In the genomic region with DNA sequence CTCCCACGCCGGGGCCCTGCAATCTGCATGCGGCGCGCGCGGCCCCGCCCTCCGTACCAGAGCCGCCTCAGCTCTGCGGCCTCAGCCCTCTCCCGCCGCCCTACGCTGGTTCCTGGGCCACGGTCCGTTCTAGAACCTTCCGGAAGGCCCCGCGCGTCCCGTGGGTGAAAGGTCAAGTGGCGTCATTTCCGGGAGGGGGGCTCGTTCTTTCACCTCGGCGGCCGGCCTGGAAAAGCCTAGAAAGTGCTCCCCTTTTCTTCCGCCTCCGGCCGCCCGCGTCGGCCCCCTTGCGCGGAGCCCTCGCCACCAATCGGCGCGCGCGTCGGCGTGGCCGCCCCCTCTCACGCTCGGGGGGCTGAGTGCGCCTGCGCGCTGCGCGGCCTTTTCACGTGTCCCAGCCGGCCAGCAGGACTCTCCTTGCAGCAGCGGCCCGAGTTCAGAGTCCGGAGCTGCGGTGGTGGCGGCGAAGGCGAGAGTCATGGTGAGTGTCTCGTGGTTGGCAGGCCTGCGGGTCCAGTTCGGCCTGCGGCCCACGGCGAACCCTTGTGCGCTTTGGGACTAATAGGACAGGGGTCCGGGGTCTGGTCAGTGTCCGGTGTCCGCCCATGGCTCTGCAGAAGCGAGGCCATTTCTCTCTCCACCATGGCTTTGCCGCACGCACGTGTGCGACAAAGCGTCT, we compare ENCODE assay signal across 8 mouse cellular contexts. TPM values are rescaled to one million over a fixed set of nuclear protein-coding genes. Genes with fewer than 3 reads are reported as not detected.
A peak's percentile ranks its signal among the peaks of the same experiment; 100 is the strongest.
DNase-seq lines count a peak whose midpoint lies in the region; ATAC-seq and TF ChIP-seq lines count a peak whose summit lies in the region.

A gene (plus strand): TSS at position 201 of the 679 bp plus-strand sequence.
A gene (minus strand): TSS at position 312 of the 679 bp plus-strand sequence.

- TF ChIP-seq EP300 in heart, adult 2 months (IDR thresholded peaks at IDR 0.05; ENCODE audit: insufficient read depth, low read depth, low read length), result peak; percentile 93

- no peaks in the 10 kb centered on the region for H3K9me3 ChIP-seq in embryonic facial prominence, embryonic 13.5 days
- no peaks in the 10 kb centered on the region for H3K9me3 ChIP-seq in limb, embryonic 13.5 days
- H3K9me3 ChIP-seq in midbrain, embryonic 16.5 days (replicated peaks; ENCODE audit: control insufficient read depth, low read length, poor library complexity, severe bottlenecking), result no peaks in the 10 kb centered on the region

- intact Hi-C loops in heart, adult 2 months (cut with DNase I), result loop anchor here (1.0 to 5.0 kb wide), 5 partner anchors 35 to 149 kb away; a partner anchor contains a TSS

- TF ChIP-seq POLR2A in heart, adult 2 months (IDR thresholded peaks at IDR 0.05; ENCODE audit: insufficient read depth, low read depth, low read length), result peak; percentile 93

- H3K9ac ChIP-seq in embryonic facial prominence, embryonic 13.5 days, result peak within 1 kb of the TSS; percentile 94
- H3K9ac ChIP-seq in heart, adult 2 months (ENCODE audit: low read depth, low read length), result peak within 1 kb of the TSS; percentile 99
- peak within 1 kb of the TSS; percentile 94 for H3K9ac ChIP-seq in limb, embryonic 13.5 days
- peak within 1 kb of the TSS; percentile 96 for H3K9ac ChIP-seq in midbrain, embryonic 16.5 days (ENCODE audit: low read depth, low read length)

- H3K27ac ChIP-seq in embryonic facial prominence, embryonic 13.5 days, result peak within 1 kb of the TSS; percentile 93
- peak within 1 kb of the TSS; percentile 100 for H3K27ac ChIP-seq in heart, adult 2 months
- H3K27ac ChIP-seq in limb, embryonic 13.5 days, result peak within 1 kb of the TSS; percentile 92
- peak within 1 kb of the TSS; percentile 95 for H3K27ac ChIP-seq in midbrain, embryonic 16.5 days (ENCODE audit: low read length)

- peaks cover 35% of the 10 kb centered on the region for H3K4me1 ChIP-seq in embryonic facial prominence, embryonic 13.5 days
- peaks cover 2% of the 10 kb centered on the region; the same call in 1 of the 2 replicates for H3K4me1 ChIP-seq in heart, adult 2 months (ENCODE audit: control insufficient read depth, insufficient read depth, low read length)
- H3K4me1 ChIP-seq in limb, embryonic 13.5 days, result peaks cover 40% of the 10 kb centered on the region
- H3K4me1 ChIP-seq in midbrain, embryonic 16.5 days (ENCODE audit: control insufficient read depth, insufficient read depth, low read length), result peaks cover 35% of the 10 kb centered on the region

- WGBS in embryonic facial prominence, embryonic 13.5 days, result under 1% methylated on average over 76 of the region's 76 CpGs
- under 1% methylated on average over 63 of the region's 76 CpGs for WGBS in heart, adult 2 months
- WGBS in limb, embryonic 13.5 days, result under 1% methylated on average over 72 of the region's 76 CpGs
- WGBS in midbrain, embryonic 16.5 days, result under 1% methylated on average over 64 of the region's 76 CpGs

- H3K36me3 ChIP-seq in embryonic facial prominence, embryonic 13.5 days, result peaks cover 53% of the 10 kb centered on the region
- peaks cover 36% of the 10 kb centered on the region for H3K36me3 ChIP-seq in heart, adult 2 months (ENCODE audit: control insufficient read depth, insufficient read depth, low read length)
- H3K36me3 ChIP-seq in limb, embryonic 13.5 days, result peaks cover 52% of the 10 kb centered on the region
- H3K36me3 ChIP-seq in midbrain, embryonic 16.5 days (ENCODE audit: control insufficient read depth, insufficient read depth, low read length), result peaks cover 13% of the 10 kb centered on the region

- H3K4me3 ChIP-seq in embryonic facial prominence, embryonic 13.5 days, result peak within 1 kb of the TSS; percentile 97
- H3K4me3 ChIP-seq in heart, adult 2 months, result peak within 1 kb of the TSS; percentile 77
- H3K4me3 ChIP-seq in limb, embryonic 13.5 days, result peak within 1 kb of the TSS; percentile 91
- H3K4me3 ChIP-seq in midbrain, embryonic 16.5 days (ENCODE audit: low read depth, low read length), result peak within 1 kb of the TSS; percentile 95

- H3K27me3 ChIP-seq in embryonic facial prominence, embryonic 13.5 days, result no peaks in the 10 kb centered on the region
- no peaks in the 10 kb centered on the region for H3K27me3 ChIP-seq in heart, adult 2 months (ENCODE audit: control insufficient read depth, insufficient read depth, low read length)
- no peaks in the 10 kb centered on the region for H3K27me3 ChIP-seq in limb, embryonic 13.5 days
- H3K27me3 ChIP-seq in midbrain, embryonic 16.5 days (ENCODE audit: control insufficient read depth, insufficient read depth, low read depth, low read length), result no peaks in the 10 kb centered on the region

- H3K4me2 ChIP-seq in embryonic facial prominence, embryonic 13.5 days, result peak within 1 kb of the TSS; percentile 92
- H3K4me2 ChIP-seq in limb, embryonic 13.5 days (replicated peaks), result peak within 1 kb of the TSS; percentile 94
- H3K4me2 ChIP-seq in midbrain, embryonic 16.5 days (ENCODE audit: low read length), result peak within 1 kb of the TSS; percentile 90

- ATAC-seq in embryonic facial prominence, embryonic 13.5 days (ENCODE audit: insufficient number of reproducible peaks, insufficient read depth, low FRiP score, low TSS enrichment, low read depth), result peak; percentile 92
- peak; percentile 95 for ATAC-seq in limb, embryonic 13.5 days (ENCODE audit: low FRiP score, low read depth)
- peak; percentile 96 for ATAC-seq in midbrain, embryonic 16.5 days

- no peak for TF ChIP-seq CTCF in heart, adult 2 months (IDR thresholded peaks at IDR 0.05)

- H3K79me2 ChIP-seq in heart, adult 2 months (replicated peaks; ENCODE audit: control insufficient read depth, insufficient read depth, low read length), result peaks cover 2% of the 10 kb centered on the region

- DNase-seq in 3134 (ENCODE audit: extremely low read depth, insufficient read length, low spot score), result peak; percentile 99
- DNase-seq in adrenal gland, postnatal 36 days, result peak; percentile 99
- DNase-seq in heart, adult 2 months, result peak; percentile 99 to 100
- DNase-seq in kidney, adult 8-10 months, result peak; percentile 99
- peak; percentile 90 to 97 for DNase-seq in spleen, postnatal 10 days (ENCODE audit: low spot score in 2 of 2)

RNA-seq across cellular contexts. Expression of the first gene that starts in this region (rescaled TPM):
- total RNA-seq in adrenal gland, postnatal 36 days (2021), result 100 to 1,000 TPM; 769 to 795 TPM
- polyA plus RNA-seq in embryonic facial prominence, embryonic 13.5 days (2015; fragmentation: Nextera tagmentation; extraction: Ambion mirVana), result 407 and 434 TPM in 2 replicates
- total RNA-seq in heart, adult 2 months (2021), result 100 to 1,000 TPM; 153 to 180 TPM
- 44.5 and 69.3 TPM in 2 replicates for polyA plus RNA-seq in heart, adult 2 months (2012; rRNA removed)
- 382 and 414 TPM in 2 replicates for polyA plus RNA-seq in limb, embryonic 13.5 days (2015; fragmentation: Nextera tagmentation; extraction: Ambion mirVana)
- polyA plus RNA-seq in midbrain, embryonic 16.5 days (2015; fragmentation: Nextera tagmentation; extraction: Ambion mirVana), result 224 and 238 TPM in 2 replicates

RNA-seq across cellular contexts. Expression of the second gene that starts in this region (rescaled TPM):
- total RNA-seq in adrenal gland, postnatal 36 days (2021), result 1,000 to 10,000 TPM; 1,397 to 1,482 TPM
- 330 and 337 TPM in 2 replicates for polyA plus RNA-seq in embryonic facial prominence, embryonic 13.5 days (2015; fragmentation: Nextera tagmentation; extraction: Ambion mirVana)
- total RNA-seq in heart, adult 2 months (2021), result 100 to 1,000 TPM; 373 to 383 TPM
- polyA plus RNA-seq in heart, adult 2 months (2012; rRNA removed), result 68.5 and 143 TPM in 2 replicates
- 332 and 346 TPM in 2 replicates for polyA plus RNA-seq in limb, embryonic 13.5 days (2015; fragmentation: Nextera tagmentation; extraction: Ambion mirVana)
- 255 and 276 TPM in 2 replicates for polyA plus RNA-seq in midbrain, embryonic 16.5 days (2015; fragmentation: Nextera tagmentation; extraction: Ambion mirVana)

Comparison
In these comparisons a context has a peak if more than half of its experiments do, and no peak if none do; other contexts are left out.
1. Peak in every context shown above with its lines: DNase-seq, ATAC-seq, H3K4me3 ChIP-seq and H3K27ac ChIP-seq.
2. RNA of the first gene that starts in this region (total RNA-seq): 769 to 795 TPM in adrenal gland, postnatal 36 days; 153 to 180 TPM in heart, adult 2 months; every median in the first group is over 4 times any median in the second.